Mouse (Mus musculus): Measurements from ENCODE around the gene H2-T3. TPM values are rescaled to one million over a fixed set of nuclear protein-coding genes. Genes with fewer than 3 reads are reported as not detected.
A peak's percentile ranks its signal among the peaks of the same experiment; 100 is the strongest.
"Not testable (repeated sequence)": the region's sequence is repeated elsewhere in the genome, so short reads cannot be mapped to it uniquely, and the experiment has no call there.

H2-T3 gene
- polyA plus RNA-seq (2015; fragmentation: Nextera tagmentation; extraction: Ambion mirVana): not detected in 2 replicates

DNA sequence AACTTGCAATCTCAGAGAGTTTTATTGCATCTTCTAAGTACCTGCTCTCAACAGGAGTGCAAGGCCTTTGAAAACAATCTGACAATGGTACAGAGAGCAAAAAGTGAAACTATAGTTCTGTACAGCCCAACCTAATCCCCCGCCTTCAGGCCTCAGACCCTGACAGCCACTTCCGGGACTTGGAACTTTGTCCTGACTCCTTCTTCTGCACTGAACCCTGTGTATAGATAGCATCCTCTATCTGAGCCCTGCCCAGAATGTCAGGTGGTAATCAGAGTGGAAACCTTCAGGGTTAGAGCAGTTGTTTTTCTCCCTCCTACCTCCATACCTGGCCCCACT, at the start of gene H2-T3:
Gene H2-T3, minus strand, starts transcription at position 119 of the 339 bp plus-strand sequence.
- Histone ChIP-seq H3K4me2 (ENCODE audit: low read length) (no peak within 1 kb of the TSS), H3K27ac (ENCODE audit: low read depth, low read length) (no peak within 1 kb of the TSS), H3K4me1 (ENCODE audit: control insufficient read depth, insufficient read depth, low read depth, low read length) (no peaks in the 10 kb centered on the region), H3K4me3 (ENCODE audit: low read length) (no peak within 1 kb of the TSS), H3K9me3 (ENCODE audit: control insufficient read depth, low read length) (no peaks in the 10 kb centered on the region), H3K9ac (ENCODE audit: low read depth, low read length) (no peak within 1 kb of the TSS), H3K27me3 (replicated peaks; ENCODE audit: control insufficient read depth, insufficient read depth, low read length) (peaks cover 9% of the 10 kb centered on the region), H3K36me3 (ENCODE audit: control insufficient read depth, insufficient read depth, low read length) (no peaks in the 10 kb centered on the region)
- ATAC-seq: no peak
- 72% methylated on average over 2 of the region's 2 CpGs for whole genome bisulfite sequencing

DNA sequence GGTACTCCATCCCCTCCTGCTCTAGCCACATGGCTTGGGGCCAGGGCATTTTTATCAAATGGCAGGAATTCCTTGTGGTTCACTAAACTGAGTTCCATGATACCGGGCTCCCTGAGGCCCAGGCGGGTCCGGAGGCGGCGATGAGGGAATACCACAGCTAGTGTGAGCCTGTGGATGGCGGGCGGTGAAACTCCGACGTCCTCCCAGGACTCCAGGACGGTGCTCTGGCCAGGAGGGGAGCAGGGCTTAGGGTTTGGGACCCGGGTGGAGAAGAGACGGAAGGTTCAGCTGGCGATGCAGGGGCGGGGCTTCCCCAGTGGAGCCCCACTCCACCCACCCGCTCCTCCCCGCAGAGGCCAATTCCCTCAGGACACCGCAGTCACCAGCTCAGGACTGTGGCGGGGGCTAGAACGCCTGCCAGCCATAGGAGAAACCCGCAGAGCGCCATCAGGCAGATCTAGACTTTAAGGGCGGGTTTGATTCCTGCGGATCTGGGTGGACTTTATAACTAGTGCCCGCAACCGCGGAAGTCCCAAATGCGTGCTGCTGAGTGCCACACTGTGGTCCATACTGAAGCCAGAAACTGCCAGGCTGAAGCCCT, 47.3 kb upstream of the H2-T3 start:
- ATAC-seq: peak; percentile 20; the same call in 1 of the 2 replicates
- Histone ChIP-seq H3K9me3 (ENCODE audit: control insufficient read depth, low read length) (no peaks in the 10 kb centered on the region), H3K36me3 (ENCODE audit: control insufficient read depth, insufficient read depth, low read length) (no peaks in the 10 kb centered on the region), H3K27me3 (replicated peaks; ENCODE audit: control insufficient read depth, insufficient read depth, low read length) (peaks cover 16% of the 10 kb centered on the region), H3K27ac (ENCODE audit: low read depth, low read length) (no peak overlapping the region), H3K9ac (ENCODE audit: low read depth, low read length) (peak overlapping the region; percentile 59), H3K4me1 (ENCODE audit: control insufficient read depth, insufficient read depth, low read depth, low read length) (peaks cover 5% of the 10 kb centered on the region), H3K4me3 (ENCODE audit: low read length) (peak overlapping the region; percentile 38), H3K4me2 (ENCODE audit: low read length) (peak overlapping the region; percentile 70)
- WGBS: 4% methylated on average over 27 of the region's 27 CpGs

DNA sequence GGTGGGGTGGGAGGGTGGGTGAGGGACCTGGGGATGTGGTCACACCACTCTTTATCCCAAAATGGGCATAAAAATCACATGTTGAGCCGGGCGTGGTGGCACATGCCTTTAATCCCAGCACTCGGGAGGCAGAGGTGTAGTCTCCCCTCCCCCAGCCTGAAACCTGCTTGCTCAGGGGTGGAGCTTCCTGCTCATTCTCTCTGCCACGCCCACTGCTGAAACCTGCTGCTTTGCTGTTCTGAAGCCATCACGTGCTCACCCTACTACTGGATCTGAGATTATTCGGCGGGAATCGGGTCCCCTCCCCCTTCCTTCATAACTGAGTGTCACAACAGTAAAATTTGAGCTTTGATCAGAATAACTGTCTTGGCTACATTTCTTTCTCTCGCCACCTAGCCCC, 45.2 kb upstream of the H2-T3 start:
- H3K9ac ChIP-seq (ENCODE audit: low read depth, low read length); ATAC-seq; H3K36me3 ChIP-seq (ENCODE audit: control insufficient read depth, insufficient read depth, low read length); H3K4me2 ChIP-seq (ENCODE audit: low read length); H3K9me3 ChIP-seq (ENCODE audit: control insufficient read depth, low read length); H3K27ac ChIP-seq (ENCODE audit: low read depth, low read length); H3K4me1 ChIP-seq (ENCODE audit: control insufficient read depth, insufficient read depth, low read depth, low read length); H3K4me3 ChIP-seq (ENCODE audit: low read length): not testable (repeated sequence)
- H3K27me3 ChIP-seq (replicated peaks; ENCODE audit: control insufficient read depth, insufficient read depth, low read length): peaks cover 13% of the 10 kb centered on the region
- 37% methylated on average over 8 of the region's 9 CpGs for WGBS

DNA sequence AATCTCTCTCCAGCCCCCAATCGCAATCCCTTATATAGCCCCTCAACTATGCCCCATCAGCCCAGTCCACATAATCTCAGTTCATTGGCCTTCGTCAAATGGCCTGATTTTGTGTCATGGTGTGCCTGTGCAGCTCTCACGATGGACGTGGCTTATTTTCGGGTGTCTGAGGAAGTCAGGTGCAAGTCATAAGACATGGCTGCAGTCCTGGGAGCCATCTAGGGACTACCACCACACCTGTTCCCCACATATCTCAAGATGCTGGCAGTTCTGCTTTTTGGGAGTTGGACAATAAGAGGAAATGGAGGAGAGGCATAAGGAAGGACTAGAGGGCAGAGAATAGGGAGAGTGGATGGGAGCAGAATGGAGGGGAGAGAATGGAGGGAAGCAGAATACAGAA, 43.5 kb upstream of the H2-T3 start:
- H3K4me3 ChIP-seq (ENCODE audit: low read length): no peak overlapping the region
- H3K27me3 ChIP-seq (replicated peaks; ENCODE audit: control insufficient read depth, insufficient read depth, low read length): peaks cover 13% of the 10 kb centered on the region
- H3K4me2 ChIP-seq (ENCODE audit: low read length): no peak overlapping the region
- no peaks in the 10 kb centered on the region for H3K36me3 ChIP-seq (ENCODE audit: control insufficient read depth, insufficient read depth, low read length)
- H3K27ac ChIP-seq (ENCODE audit: low read depth, low read length): no peak overlapping the region
- H3K9me3 ChIP-seq (ENCODE audit: control insufficient read depth, low read length): no peaks in the 10 kb centered on the region
- H3K4me1 ChIP-seq (ENCODE audit: control insufficient read depth, insufficient read depth, low read depth, low read length): peaks cover 5% of the 10 kb centered on the region
- H3K9ac ChIP-seq (ENCODE audit: low read depth, low read length): no peak overlapping the region
- WGBS: 88% methylated on average over 5 of the region's 5 CpGs
- ATAC-seq: no peak

DNA sequence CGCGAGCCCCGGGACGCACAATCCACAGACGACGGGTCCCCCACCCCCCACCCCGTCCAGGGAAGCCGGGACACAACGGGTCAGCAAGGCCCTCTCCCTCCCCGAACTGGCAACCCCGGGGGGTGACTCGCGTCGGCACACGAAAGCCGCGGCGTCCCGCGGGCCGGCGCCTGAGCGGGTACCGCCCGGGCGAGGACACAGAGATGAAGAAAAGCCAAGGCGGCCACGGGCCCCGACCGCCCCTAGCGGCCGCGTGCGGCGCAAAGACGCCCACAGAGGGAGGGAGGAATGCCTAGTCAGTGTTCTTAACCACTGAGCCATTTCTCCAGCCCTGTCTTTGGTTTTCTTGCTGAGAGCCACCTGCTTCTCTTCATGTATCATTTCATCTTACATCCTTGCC, 41.2 kb upstream of the H2-T3 start:
- Histone ChIP-seq H3K4me2 (ENCODE audit: low read length) (no peak overlapping the region), H3K9ac (ENCODE audit: low read depth, low read length) (no peak overlapping the region), H3K36me3 (ENCODE audit: control insufficient read depth, insufficient read depth, low read length) (no peaks in the 10 kb centered on the region), H3K4me1 (ENCODE audit: control insufficient read depth, insufficient read depth, low read depth, low read length) (no peaks in the 10 kb centered on the region), H3K27ac (ENCODE audit: low read depth, low read length) (no peak overlapping the region), H3K27me3 (replicated peaks; ENCODE audit: control insufficient read depth, insufficient read depth, low read length) (peaks cover 6% of the 10 kb centered on the region), H3K9me3 (ENCODE audit: control insufficient read depth, low read length) (no peaks in the 10 kb centered on the region), H3K4me3 (ENCODE audit: low read length) (no peak overlapping the region)
- WGBS: 9% methylated on average over 36 of the region's 36 CpGs
- ATAC-seq: no peak

DNA sequence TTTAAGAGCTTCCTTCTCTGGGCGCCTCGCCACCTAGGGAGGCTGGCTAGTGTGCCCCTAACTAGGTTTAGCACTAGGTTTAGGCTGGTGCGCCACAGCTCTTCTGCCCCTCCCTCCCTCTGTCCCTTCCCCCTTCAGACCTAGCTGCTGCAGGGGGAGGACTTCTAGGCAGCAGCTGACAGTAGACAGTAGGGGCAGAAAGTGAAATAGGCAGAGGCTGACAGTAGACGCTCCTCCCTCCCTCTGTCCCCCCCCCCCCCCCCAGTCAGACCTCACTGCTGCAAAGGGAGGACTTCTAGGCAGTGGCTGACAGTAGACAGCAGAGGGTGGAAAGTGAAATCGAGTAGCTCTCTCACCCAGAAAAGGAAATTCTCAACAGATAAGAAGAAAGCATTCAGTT, 39.0 kb upstream of the H2-T3 start:
- no peak overlapping the region for H3K4me2 ChIP-seq (ENCODE audit: low read length)
- 12% methylated on average over 4 of the region's 5 CpGs for WGBS
- no peak overlapping the region for H3K9ac ChIP-seq (ENCODE audit: low read depth, low read length)
- H3K4me1 ChIP-seq (ENCODE audit: control insufficient read depth, insufficient read depth, low read depth, low read length): no peaks in the 10 kb centered on the region
- H3K27ac ChIP-seq (ENCODE audit: low read depth, low read length): no peak overlapping the region
- H3K9me3 ChIP-seq (ENCODE audit: control insufficient read depth, low read length): no peaks in the 10 kb centered on the region
- ATAC-seq: no peak
- H3K36me3 ChIP-seq (ENCODE audit: control insufficient read depth, insufficient read depth, low read length): no peaks in the 10 kb centered on the region
- H3K27me3 ChIP-seq (replicated peaks; ENCODE audit: control insufficient read depth, insufficient read depth, low read length): peaks cover 19% of the 10 kb centered on the region
- no peak overlapping the region for H3K4me3 ChIP-seq (ENCODE audit: low read length)

DNA sequence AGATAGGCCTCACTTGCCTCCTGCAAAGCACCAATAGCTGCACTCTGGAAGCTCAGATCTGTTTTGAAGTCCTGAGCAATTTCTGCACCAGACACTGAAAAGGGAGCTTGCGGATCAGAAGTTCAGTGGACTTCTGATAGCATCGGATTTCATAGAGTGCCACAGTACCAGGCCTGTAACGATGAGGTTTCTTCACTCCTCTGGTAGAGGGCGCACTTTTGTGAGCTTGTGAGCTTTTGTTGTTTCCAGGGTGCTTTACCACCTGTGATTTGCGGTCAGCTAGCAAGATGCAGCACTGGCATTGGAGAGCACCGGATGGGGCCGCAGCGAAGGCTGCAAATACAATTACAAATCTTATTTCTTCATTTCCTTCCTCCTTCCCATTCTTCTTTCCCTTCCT, 36.8 kb upstream of the H2-T3 start:
- H3K9ac ChIP-seq (ENCODE audit: low read depth, low read length): no peak overlapping the region
- no peak overlapping the region for H3K27ac ChIP-seq (ENCODE audit: low read depth, low read length)
- H3K4me1 ChIP-seq (ENCODE audit: control insufficient read depth, insufficient read depth, low read depth, low read length): no peaks in the 10 kb centered on the region
- H3K4me2 ChIP-seq (ENCODE audit: low read length): no peak overlapping the region
- H3K27me3 ChIP-seq (replicated peaks; ENCODE audit: control insufficient read depth, insufficient read depth, low read length): peaks cover 19% of the 10 kb centered on the region
- H3K4me3 ChIP-seq (ENCODE audit: low read length): no peak overlapping the region
- no peak for ATAC-seq
- no peaks in the 10 kb centered on the region for H3K9me3 ChIP-seq (ENCODE audit: control insufficient read depth, low read length)
- 18% methylated on average over 8 of the region's 8 CpGs for WGBS
- H3K36me3 ChIP-seq (ENCODE audit: control insufficient read depth, insufficient read depth, low read length): no peaks in the 10 kb centered on the region

DNA sequence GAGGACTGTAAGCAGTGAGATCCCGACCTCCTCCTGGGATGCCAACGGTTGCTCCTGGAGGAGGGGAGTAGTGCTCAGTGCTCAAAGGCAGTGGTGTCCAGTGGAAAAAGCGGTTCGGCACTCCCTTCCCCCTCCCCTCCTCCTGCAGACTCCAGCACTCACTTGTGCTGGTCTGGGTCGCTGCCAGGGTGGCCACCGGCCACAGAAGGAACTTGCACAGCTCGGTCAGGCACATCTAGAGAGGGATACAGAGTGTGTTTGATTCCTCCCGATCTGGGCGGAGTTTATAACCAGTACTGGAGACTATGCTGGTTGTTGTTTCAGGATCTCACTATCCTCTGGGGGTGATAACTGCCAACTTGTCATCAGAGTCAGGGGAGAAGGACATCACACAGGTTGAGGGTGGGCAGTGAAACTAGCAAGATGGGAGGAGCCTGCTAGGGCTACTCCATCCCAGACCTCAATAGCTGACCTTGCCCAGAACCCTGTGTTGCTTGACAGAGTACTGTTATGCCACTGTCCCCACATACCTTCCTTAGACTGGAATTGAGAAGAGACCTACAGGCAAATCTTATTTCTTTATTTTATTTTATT, 35.2 kb upstream of the H2-T3 start:
- no peak overlapping the region for H3K4me3 ChIP-seq (ENCODE audit: low read length)
- 9% methylated on average over 9 of the region's 9 CpGs for WGBS
- no peaks in the 10 kb centered on the region for H3K36me3 ChIP-seq (ENCODE audit: control insufficient read depth, insufficient read depth, low read length)
- H3K9me3 ChIP-seq (ENCODE audit: control insufficient read depth, low read length): no peaks in the 10 kb centered on the region
- no peaks in the 10 kb centered on the region for H3K4me1 ChIP-seq (ENCODE audit: control insufficient read depth, insufficient read depth, low read depth, low read length)
- no peak for ATAC-seq
- peaks cover 19% of the 10 kb centered on the region for H3K27me3 ChIP-seq (replicated peaks; ENCODE audit: control insufficient read depth, insufficient read depth, low read length)
- no peak overlapping the region for H3K27ac ChIP-seq (ENCODE audit: low read depth, low read length)
- peak overlapping the region; percentile 16 for H3K4me2 ChIP-seq (ENCODE audit: low read length)
- H3K9ac ChIP-seq (ENCODE audit: low read depth, low read length): no peak overlapping the region

DNA sequence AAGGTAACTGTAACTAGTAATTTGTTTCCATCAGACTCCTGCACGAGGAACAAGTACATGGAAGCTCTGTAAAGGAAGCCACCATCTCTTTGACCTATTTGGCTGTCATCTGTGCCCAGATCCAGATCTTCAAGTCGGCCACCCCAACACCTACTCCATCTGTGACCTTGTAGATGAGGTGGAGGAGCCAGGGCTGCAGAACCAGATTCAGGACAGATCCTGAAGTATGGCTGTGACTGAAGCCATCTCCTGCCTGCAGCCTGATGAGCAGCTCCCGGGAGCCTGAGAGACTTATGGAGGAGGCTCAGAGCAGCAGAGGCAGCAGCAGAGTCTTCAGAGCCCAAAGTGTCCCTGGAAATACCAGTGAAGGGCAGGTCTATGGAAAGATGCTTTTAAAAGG, 34.4 kb upstream of the H2-T3 start:
- ATAC-seq: no peak
- 57% methylated on average over 3 of the region's 3 CpGs for WGBS
- no peaks in the 10 kb centered on the region for H3K36me3 ChIP-seq (ENCODE audit: control insufficient read depth, insufficient read depth, low read length)

More for the DNA sequence above, 34.4 kb upstream of the H2-T3 start:
- Histone ChIP-seq H3K9ac (ENCODE audit: low read depth, low read length) (no peak overlapping the region), H3K27ac (ENCODE audit: low read depth, low read length) (no peak overlapping the region), H3K27me3 (replicated peaks; ENCODE audit: control insufficient read depth, insufficient read depth, low read length) (peaks cover 19% of the 10 kb centered on the region), H3K4me2 (ENCODE audit: low read length) (no peak overlapping the region), H3K9me3 (ENCODE audit: control insufficient read depth, low read length) (no peaks in the 10 kb centered on the region), H3K4me3 (ENCODE audit: low read length) (no peak overlapping the region), H3K4me1 (ENCODE audit: control insufficient read depth, insufficient read depth, low read depth, low read length) (no peaks in the 10 kb centered on the region)
